Mouse (Mus musculus) hindbrain, embryonic 16.5 days (tissue): ENCODE measurements around the gene Chmp1a. TPM values are rescaled to one million over a fixed set of nuclear protein-coding genes. Genes with fewer than 3 reads are reported as not detected.
"Not testable (repeated sequence)": the region's sequence is repeated elsewhere in the genome, so short reads cannot be mapped to it uniquely, and the experiment has no call there.

Experiments used
- ATAC-seq: fragments of 200-750 bp; cut with Nextera tagmentation; 2 replicates; pipeline ENCODE4 v1.8.0; 2017; ENCODE audit warnings: moderate TSS enrichment, moderate library complexity
- H3K27ac ChIP-seq: fragments of 300-500 bp; sonication (generic); 2 replicates; pipeline ENCODE4 v1.5.1; 2014; ENCODE audit warnings: low read depth, mild to moderate bottlenecking, control low read depth, low read length, moderate library complexity
- H3K27me3 ChIP-seq: fragments of 300-500 bp; sonication (generic); replicated peaks from 2 replicates; pipeline ENCODE4 v1.6.1; 2014; ENCODE audit warnings: low read length; ENCODE audit not compliant: control insufficient read depth, insufficient read depth
- H3K36me3 ChIP-seq: fragments of 300-500 bp; sonication (generic); 2 replicates; pipeline ENCODE4 v1.6.1; 2014; ENCODE audit warnings: mild to moderate bottlenecking, low read length, moderate library complexity, mixed read lengths; ENCODE audit not compliant: control insufficient read depth, insufficient read depth
- H3K4me1 ChIP-seq: fragments of 300-500 bp; sonication (generic); 2 replicates; pipeline ENCODE4 v1.6.1; 2014; ENCODE audit warnings: low read depth, low read length; ENCODE audit not compliant: control insufficient read depth, insufficient read depth
- H3K4me2 ChIP-seq: fragments of 300-500 bp; sonication (generic); 2 replicates; pipeline ENCODE4 v1.6.1; 2014; ENCODE audit warnings: mild to moderate bottlenecking, low read length, control low read depth, moderate library complexity
- H3K4me3 ChIP-seq: fragments of 300-500 bp; sonication (generic); 2 replicates; pipeline ENCODE4 v1.5.1; 2014; ENCODE audit warnings: mild to moderate bottlenecking, low read length, control low read depth, moderate library complexity
- H3K9ac ChIP-seq: fragments of 300-500 bp; sonication (generic); 2 replicates; pipeline ENCODE4 v1.6.1; 2014; ENCODE audit warnings: low read depth, mild to moderate bottlenecking, control low read depth, low read length, moderate library complexity
- H3K9me3 ChIP-seq: fragments of 300-500 bp; sonication (generic); 2 replicates; pipeline ENCODE4 v1.6.1; 2014; ENCODE audit warnings: mild to moderate bottlenecking, low read length, moderate library complexity; ENCODE audit not compliant: control insufficient read depth
- WGBS: fragments of 180-500 bp; shearing (Covaris S2); extraction: QIAGEN DNeasy Blood & Tissue Kit; methylation state at CpG from one replicate; pipeline ENCODE4 v1.1.7; 2014; 5-methylcytosine and 5-hydroxymethylcytosine counted together
- polyA plus RNA-seq: library from polyadenylated mRNA; unstranded; fragments of >200 nt; fragmentation: Nextera tagmentation; extraction: Ambion mirVana; gene quantifications from 2 replicates; pipeline ENCODE4 v1.2.1, GENCODE M21; 2015

Gene Chmp1a
- polyA plus RNA-seq: 221 and 224 TPM in 2 replicates

- H3K27me3 ChIP-seq: no peaks in the 10 kb centered on the region
- no peaks in the 10 kb centered on the region for H3K9me3 ChIP-seq
- H3K4me1 ChIP-seq: peaks cover 19% of the 10 kb centered on the region
- WGBS: 2% methylated on average over 72 of the region's 76 CpGs
- ATAC-seq: peak; percentile 96
- peak within 1 kb of the TSS; percentile 69 for H3K27ac ChIP-seq
- H3K9ac ChIP-seq: peak within 1 kb of the TSS; percentile 96
- H3K4me3 ChIP-seq: peak within 1 kb of the TSS; percentile 95
- peaks cover 16% of the 10 kb centered on the region for H3K36me3 ChIP-seq
- peak within 1 kb of the TSS; percentile 90 for H3K4me2 ChIP-seq
Measured at GRCm38 (mm10) chr8:123212321-123213117, at the start of gene Chmp1a, which contains the start of gene Spata33. TSS of gene Chmp1a (minus strand) at chr8:123212763. TSS of gene Spata33 (plus strand) at chr8:123212832.

GRCm38 (mm10) chr8:123257593-123257992, 45.0 kb upstream of the Chmp1a start:
- Histone ChIP-seq H3K4me1 (peaks cover 26% of the 10 kb centered on the region), H3K36me3 (peaks cover 31% of the 10 kb centered on the region)
- not testable (repeated sequence) for H3K4me3 ChIP-seq, H3K27ac ChIP-seq, H3K27me3 ChIP-seq, H3K9me3 ChIP-seq, H3K4me2 ChIP-seq, ATAC-seq, H3K9ac ChIP-seq
- 90% methylated on average over 8 of the region's 8 CpGs for WGBS

GRCm38 (mm10) chr8:123257114-123257513, 44.6 kb upstream of the Chmp1a start:
- H3K4me2 ChIP-seq: no peak overlapping the region
- WGBS: 61% methylated on average over 3 of the region's 3 CpGs
- no peak overlapping the region for H3K4me3 ChIP-seq
- no peaks in the 10 kb centered on the region for H3K9me3 ChIP-seq
- H3K27me3 ChIP-seq: no peaks in the 10 kb centered on the region
- peaks cover 31% of the 10 kb centered on the region for H3K36me3 ChIP-seq
- H3K4me1 ChIP-seq: peaks cover 28% of the 10 kb centered on the region
- H3K9ac ChIP-seq: no peak overlapping the region
- no peak overlapping the region for H3K27ac ChIP-seq
- ATAC-seq: no peak

GRCm38 (mm10) chr8:123255170-123255569, 42.6 kb upstream of the Chmp1a start:
- no peak for ATAC-seq
- Histone ChIP-seq H3K4me1 (peaks cover 28% of the 10 kb centered on the region), H3K9me3 (no peaks in the 10 kb centered on the region), H3K9ac (peak overlapping the region; percentile 99), H3K36me3 (peaks cover 36% of the 10 kb centered on the region), H3K27ac (no peak overlapping the region), H3K27me3 (no peaks in the 10 kb centered on the region), H3K4me2 (peak overlapping the region; percentile 81), H3K4me3 (peak overlapping the region; percentile 98)
- 76% methylated on average over 6 of the region's 6 CpGs for WGBS

GRCm38 (mm10) chr8:123254099-123254885, 41.7 kb upstream of the Chmp1a start, which contains the start of the genes Zfp276 and Vps9d1:
TSS of gene Zfp276 (plus strand) at chr8:123254195.
TSS of gene Vps9d1 (minus strand) at chr8:123254348.
- peak within 1 kb of the TSS; percentile 99 for H3K9ac ChIP-seq
- peak within 1 kb of the TSS; percentile 98 for H3K4me3 ChIP-seq
- under 1% methylated on average over 63 of the region's 99 CpGs for WGBS
- ATAC-seq: peak; percentile 96
- H3K4me2 ChIP-seq: peak within 1 kb of the TSS; percentile 81
- H3K27me3 ChIP-seq: no peaks in the 10 kb centered on the region
- peaks cover 28% of the 10 kb centered on the region for H3K4me1 ChIP-seq
- H3K36me3 ChIP-seq: peaks cover 32% of the 10 kb centered on the region
- no peaks in the 10 kb centered on the region for H3K9me3 ChIP-seq
- H3K27ac ChIP-seq: peak within 1 kb of the TSS; percentile 92

DNA sequence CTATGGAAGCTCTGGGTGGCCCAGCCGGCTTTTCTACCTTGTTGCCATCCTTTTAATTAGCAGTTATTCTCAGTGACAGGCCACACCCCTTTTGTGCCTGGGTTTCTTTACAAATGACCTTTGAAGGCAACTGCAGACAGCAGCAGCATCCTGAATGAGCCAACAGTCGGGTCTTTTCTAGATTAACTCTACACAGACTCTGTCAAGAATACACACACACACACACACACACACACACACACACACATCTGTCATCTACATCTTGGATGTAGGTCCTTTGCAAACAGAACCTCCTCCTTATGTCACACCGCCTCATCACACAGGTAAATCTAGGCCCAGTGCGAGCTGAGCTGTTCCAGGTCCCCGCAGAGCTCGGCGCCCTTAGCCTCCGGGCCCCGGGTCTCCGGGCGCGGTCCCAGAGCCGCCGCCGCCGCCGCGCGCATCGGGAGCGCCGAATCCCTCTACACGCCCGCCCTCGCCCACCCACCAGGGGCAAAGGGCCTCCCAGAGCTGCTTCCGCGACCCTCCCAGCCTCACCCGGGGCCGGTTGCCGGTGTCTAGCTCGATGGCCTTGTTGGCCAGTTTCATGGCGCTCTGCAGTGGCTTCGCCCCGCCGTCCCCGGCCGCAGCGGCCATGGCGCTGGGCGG, 41.0 kb upstream of the Chmp1a start:
- Histone ChIP-seq H3K27me3 (no peaks in the 10 kb centered on the region), H3K36me3 (peaks cover 32% of the 10 kb centered on the region), H3K9ac (peak overlapping the region; percentile 99), H3K4me1 (peaks cover 28% of the 10 kb centered on the region), H3K4me3 (peak overlapping the region; percentile 98), H3K9me3 (no peaks in the 10 kb centered on the region), H3K27ac (peak overlapping the region; percentile 92), H3K4me2 (peak overlapping the region; percentile 72)
- ATAC-seq: peak; percentile 65
- 0% methylated on average over 39 of the region's 40 CpGs for WGBS

DNA sequence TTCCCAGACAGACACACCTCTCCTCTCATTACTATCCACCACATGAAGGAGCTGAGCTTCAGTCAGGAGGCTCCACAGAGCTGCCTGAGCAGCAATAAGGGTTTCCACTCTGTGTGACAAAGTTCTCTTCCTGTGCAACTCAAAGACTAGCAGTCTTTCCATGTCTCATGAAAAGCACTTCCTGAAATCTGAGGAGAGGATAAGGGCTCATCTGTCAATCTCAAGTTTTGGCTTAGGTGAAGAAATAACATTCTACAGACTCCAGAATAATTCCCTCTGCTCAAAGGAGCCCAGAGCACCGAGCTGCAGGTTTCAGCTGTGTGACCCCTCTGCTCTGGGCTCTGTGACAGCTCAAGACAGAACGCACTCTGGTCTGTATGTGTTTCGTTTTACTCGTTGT, 40.4 kb upstream of the Chmp1a start:
- ATAC-seq: no peak
- H3K4me1 ChIP-seq: peaks cover 28% of the 10 kb centered on the region
- H3K9me3 ChIP-seq: no peaks in the 10 kb centered on the region
- peak overlapping the region; percentile 72 for H3K4me2 ChIP-seq
- WGBS: 66% methylated on average over 4 of the region's 4 CpGs
- H3K4me3 ChIP-seq: peak overlapping the region; percentile 98
- peak overlapping the region; percentile 92; the same call in 1 of the 2 replicates for H3K27ac ChIP-seq
- H3K9ac ChIP-seq: peak overlapping the region; percentile 99
- no peaks in the 10 kb centered on the region for H3K27me3 ChIP-seq
- H3K36me3 ChIP-seq: peaks cover 35% of the 10 kb centered on the region

DNA sequence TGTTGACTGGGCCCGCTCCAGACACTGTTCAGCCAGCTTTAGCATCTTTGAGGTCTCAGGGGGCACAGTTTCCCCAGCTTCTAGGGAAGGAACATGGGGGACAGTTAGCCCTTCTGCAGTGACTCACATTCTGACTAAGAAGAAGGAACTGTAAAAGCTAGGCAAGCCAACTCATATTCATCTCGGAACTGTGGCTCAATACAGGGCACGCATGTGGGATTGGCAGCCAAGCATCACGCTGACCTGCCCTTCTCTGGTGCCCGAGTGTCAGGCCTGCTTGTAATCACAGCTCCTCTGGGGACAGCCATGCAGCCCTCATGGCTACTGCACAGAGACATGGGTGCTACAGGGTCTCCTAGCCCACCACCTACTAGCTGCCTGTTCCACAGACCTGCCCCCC, 38.4 kb upstream of the Chmp1a start:
- Histone ChIP-seq H3K27ac (no peak overlapping the region), H3K4me1 (peaks cover 21% of the 10 kb centered on the region), H3K36me3 (peaks cover 41% of the 10 kb centered on the region), H3K9ac (no peak overlapping the region), H3K27me3 (no peaks in the 10 kb centered on the region), H3K4me2 (no peak overlapping the region), H3K4me3 (no peak overlapping the region), H3K9me3 (no peaks in the 10 kb centered on the region)
- WGBS: 95% methylated on average over 5 of the region's 5 CpGs
- ATAC-seq: no peak
